Mouse (Mus musculus) lung, embryonic 15.5 days (tissue): Measurements from ENCODE around the gene 4930426L09Rik. TPM values are rescaled to one million over a fixed set of nuclear protein-coding genes. Genes with fewer than 3 reads are reported as not detected.

Experiments
- ATAC-seq: fragments of 200-750 bp; cut with Nextera tagmentation; 2 replicates; pipeline ENCODE4 v1.8.0; 2017; ENCODE audit warnings: moderate number of reproducible peaks, borderline replicate concordance; ENCODE audit not compliant: low FRiP score, low TSS enrichment; ENCODE audit errors: extremely low read depth
- H3K27ac ChIP-seq: fragments of 300-500 bp; sonication (generic); 2 replicates; pipeline ENCODE4 v1.5.1; 2015; ENCODE audit warnings: moderate library complexity, mild to moderate bottlenecking, inconsistent platforms
- H3K27me3 ChIP-seq: fragments of 300-500 bp; sonication (generic); 2 replicates; pipeline ENCODE4 v1.6.1; 2015; ENCODE audit warnings: inconsistent platforms
- H3K36me3 ChIP-seq: fragments of 300-500 bp; sonication (generic); 2 replicates; pipeline ENCODE4 v1.6.1; 2015; ENCODE audit warnings: inconsistent platforms
- H3K4me1 ChIP-seq: fragments of 300-500 bp; sonication (generic); 2 replicates; pipeline ENCODE4 v1.6.1; 2015; ENCODE audit warnings: inconsistent platforms
- H3K4me2 ChIP-seq: fragments of 300-500 bp; sonication (generic); 2 replicates; pipeline ENCODE4 v1.6.1; 2015; ENCODE audit warnings: inconsistent platforms, mild to moderate bottlenecking, moderate library complexity
- H3K4me3 ChIP-seq: fragments of 300-500 bp; sonication (generic); 2 replicates; pipeline ENCODE4 v1.5.1; 2015; ENCODE audit warnings: mild to moderate bottlenecking, inconsistent platforms
- H3K9ac ChIP-seq: fragments of 300-500 bp; sonication (generic); 2 replicates; pipeline ENCODE4 v1.6.1; 2015; ENCODE audit warnings: inconsistent platforms
- H3K9me3 ChIP-seq: fragments of 300-500 bp; sonication (generic); 2 replicates; pipeline ENCODE4 v1.6.1; 2016; ENCODE audit warnings: inconsistent platforms
- WGBS: fragments of 180-500 bp; shearing (Covaris S2); methylation state at CpG from one replicate; pipeline ENCODE4 v1.1.7; 2015; 5-methylcytosine and 5-hydroxymethylcytosine counted together
- polyA plus RNA-seq: library from polyadenylated mRNA; unstranded; fragments of >200 nt; fragmentation: Nextera tagmentation; extraction: Ambion mirVana; gene quantifications from 2 replicates; pipeline ENCODE4 v1.2.1, GENCODE M21; 2015

4930426L09Rik gene
- polyA plus RNA-seq, 1 experiment from 2014 or later, result 0.26 TPM

DNA sequence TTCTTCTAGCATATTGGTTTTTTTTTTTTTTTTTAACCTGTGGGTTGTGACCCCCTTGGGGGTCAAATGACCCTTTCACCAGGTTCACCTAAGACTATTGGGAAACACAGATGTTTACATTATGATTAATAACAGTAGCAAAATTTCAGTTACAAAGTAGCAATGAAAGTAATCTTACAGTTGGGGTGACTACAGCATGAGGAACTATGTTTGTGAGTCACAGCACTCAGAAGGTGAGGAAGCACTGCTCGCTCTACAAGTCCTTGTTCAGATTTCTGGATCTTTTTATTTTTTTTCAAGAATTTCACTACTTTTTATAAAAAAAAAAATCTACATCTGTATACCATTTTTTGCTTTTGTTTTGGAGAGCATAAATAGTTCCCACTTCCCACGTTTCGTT, 26.6 kb upstream of the 4930426L09Rik start:
- 83% methylated on average over 3 of the region's 3 CpGs for WGBS
- Histone ChIP-seq H3K27ac (no peak overlapping the region), H3K9ac (no peak overlapping the region), H3K36me3 (no peaks in the 10 kb centered on the region), H3K4me3 (no peak overlapping the region), H3K27me3 (no peaks in the 10 kb centered on the region), H3K4me2 (no peak overlapping the region), H3K9me3 (no peaks in the 10 kb centered on the region), H3K4me1 (peaks cover 7% of the 10 kb centered on the region; the same call in 1 of the 2 replicates)
- ATAC-seq, result no peak

DNA sequence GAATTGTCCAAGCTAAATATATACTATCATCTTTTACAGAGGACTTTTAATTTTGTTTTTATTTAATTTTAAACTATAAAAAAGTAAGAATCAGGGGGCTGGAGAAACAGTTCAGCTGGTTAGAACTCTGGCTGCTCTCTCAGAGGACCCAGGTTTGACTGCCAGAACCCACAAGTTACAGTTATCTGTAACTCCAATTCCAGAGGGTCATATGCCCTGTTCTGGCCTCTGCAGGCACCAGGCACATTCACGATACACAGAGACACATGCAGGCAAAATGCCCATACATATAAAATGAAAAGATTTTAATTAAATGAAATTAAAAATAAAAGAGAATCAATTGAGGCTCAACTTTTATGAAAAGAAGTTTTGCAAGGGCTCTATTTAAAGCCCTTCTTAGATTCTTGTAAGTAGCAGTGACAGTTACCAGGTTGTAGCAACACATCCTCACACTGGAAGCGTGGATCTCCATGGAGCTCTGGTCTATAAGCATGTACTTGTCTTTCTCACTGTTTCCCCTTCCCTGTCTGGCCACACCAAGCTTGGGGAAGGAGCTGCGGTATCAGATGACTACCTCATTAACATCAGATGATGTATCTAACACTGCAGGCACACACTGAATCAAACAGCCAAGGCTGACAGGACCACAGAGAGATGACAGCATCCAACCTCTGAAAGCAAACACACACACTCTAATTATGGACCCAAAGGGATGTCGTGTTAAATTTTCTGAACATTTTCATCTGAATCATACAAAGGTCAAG, 23.1 kb upstream of the 4930426L09Rik start:
- Histone ChIP-seq H3K36me3 (no peaks in the 10 kb centered on the region), H3K4me3 (no peak overlapping the region), H3K9ac (no peak overlapping the region), H3K4me2 (no peak overlapping the region), H3K4me1 (no peaks in the 10 kb centered on the region), H3K9me3 (no peaks in the 10 kb centered on the region), H3K27ac (no peak overlapping the region), H3K27me3 (no peaks in the 10 kb centered on the region)
- 51% methylated on average over 4 of the region's 4 CpGs for WGBS
- no peak for ATAC-seq

DNA sequence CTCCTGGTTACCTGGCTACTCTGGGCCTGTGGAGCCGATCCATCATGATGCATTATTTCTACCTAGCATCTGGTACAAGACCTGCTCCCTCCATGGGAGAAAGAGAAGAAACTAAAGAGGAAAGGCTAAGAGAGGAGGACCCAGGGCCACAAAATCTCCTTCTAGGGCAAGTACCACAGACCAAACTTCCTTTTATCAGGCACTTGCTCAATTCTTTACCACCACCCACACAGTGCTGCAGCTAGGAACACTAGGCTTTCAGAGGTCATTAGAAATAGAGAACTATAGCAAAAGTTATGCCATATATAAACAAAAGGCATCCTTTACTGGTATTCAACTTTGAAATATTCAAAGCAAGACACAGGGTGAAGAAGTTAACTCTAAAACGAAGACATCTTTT, 22.0 kb upstream of the 4930426L09Rik start:
- H3K9me3 ChIP-seq, result no peaks in the 10 kb centered on the region
- WGBS, result 89% methylated on average over 2 of the region's 2 CpGs
- H3K4me3 ChIP-seq, result no peak overlapping the region
- no peaks in the 10 kb centered on the region for H3K36me3 ChIP-seq
- H3K4me2 ChIP-seq, result no peak overlapping the region
- no peak overlapping the region for H3K27ac ChIP-seq
- ATAC-seq, result no peak
- H3K9ac ChIP-seq, result no peak overlapping the region
- H3K4me1 ChIP-seq, result no peaks in the 10 kb centered on the region
- no peaks in the 10 kb centered on the region for H3K27me3 ChIP-seq

DNA sequence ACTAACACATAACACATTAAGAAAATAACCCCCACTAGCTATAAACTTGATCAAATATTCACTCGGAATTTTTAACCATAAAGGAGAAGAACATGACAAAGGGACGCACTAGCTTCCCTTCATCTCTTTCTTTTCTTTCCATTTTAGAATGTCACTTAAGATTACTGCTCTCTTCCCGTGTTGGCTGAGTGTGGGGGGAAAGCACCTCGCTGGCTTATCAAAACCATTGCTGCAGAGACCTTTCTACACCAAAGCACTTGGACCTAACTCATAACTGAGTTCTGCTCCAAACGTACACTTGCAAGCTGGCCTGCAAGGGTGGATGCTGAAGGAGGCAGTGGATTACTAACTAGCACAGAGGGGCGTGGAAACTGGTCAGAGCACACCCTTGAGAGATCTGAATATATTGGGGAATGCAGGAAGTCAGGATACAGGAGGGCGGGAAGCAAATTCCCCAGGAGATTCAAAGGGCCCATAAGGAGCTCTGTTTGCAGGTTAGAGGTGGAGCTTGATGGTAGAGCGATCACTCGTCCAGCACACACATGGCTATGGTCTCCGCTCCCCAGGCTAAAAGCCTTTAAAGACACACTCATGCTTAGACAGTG, 20.8 kb upstream of the 4930426L09Rik start:
- Histone ChIP-seq H3K36me3 (no peaks in the 10 kb centered on the region), H3K27ac (no peak overlapping the region), H3K9me3 (no peaks in the 10 kb centered on the region), H3K9ac (no peak overlapping the region), H3K4me3 (no peak overlapping the region), H3K4me1 (no peaks in the 10 kb centered on the region), H3K4me2 (no peak overlapping the region), H3K27me3 (no peaks in the 10 kb centered on the region)
- WGBS, result 70% methylated on average over 10 of the region's 10 CpGs
- ATAC-seq, result no peak

DNA sequence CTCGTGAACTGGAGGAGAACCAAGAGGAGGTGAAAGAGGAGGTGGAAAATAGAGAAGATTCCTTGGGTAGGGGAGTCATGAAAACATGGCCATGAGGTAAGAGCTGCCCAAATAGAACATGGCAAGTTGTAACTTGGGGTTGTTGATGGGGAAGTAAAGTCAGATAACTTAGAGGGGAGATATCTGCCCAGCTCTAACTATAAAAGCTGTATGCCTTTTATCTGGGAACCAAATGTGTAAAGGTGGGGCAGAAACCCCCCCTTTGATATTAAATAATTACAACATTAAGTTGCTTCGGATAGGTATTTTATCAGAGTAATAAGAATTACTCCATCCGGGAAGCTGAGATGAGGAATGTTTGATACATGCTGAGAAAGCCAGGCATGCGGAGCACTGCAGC, 19.1 kb upstream of the 4930426L09Rik start:
- no peak for ATAC-seq

DNA sequence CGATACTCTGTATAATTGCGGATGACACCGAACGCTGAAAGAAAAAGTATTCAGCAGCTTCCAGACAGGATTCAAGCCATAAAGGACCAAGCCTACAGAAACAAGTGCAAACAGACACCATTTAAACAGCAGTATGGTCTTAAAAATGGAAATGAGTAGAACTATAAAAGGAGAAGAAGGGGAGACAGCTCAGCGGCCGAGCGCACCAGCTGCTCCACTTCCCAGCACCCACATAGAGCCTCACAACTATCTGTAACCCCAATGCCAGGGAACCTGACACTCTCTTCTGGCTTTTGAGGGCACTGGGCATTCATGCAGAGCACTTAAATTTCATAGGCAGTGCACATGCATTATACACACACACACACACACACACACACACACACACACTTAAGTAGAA, 18.5 kb upstream of the 4930426L09Rik start:
- Histone ChIP-seq H3K9me3 (no peaks in the 10 kb centered on the region), H3K27ac (no peak overlapping the region), H3K36me3 (no peaks in the 10 kb centered on the region), H3K9ac (no peak overlapping the region), H3K27me3 (no peaks in the 10 kb centered on the region), H3K4me3 (no peak overlapping the region), H3K4me2 (no peak overlapping the region), H3K4me1 (no peaks in the 10 kb centered on the region)
- ATAC-seq, result no peak
- 82% methylated on average over 7 of the region's 7 CpGs for WGBS

More for the DNA sequence above, 19.1 kb upstream of the 4930426L09Rik start:
- Histone ChIP-seq H3K4me1 (no peaks in the 10 kb centered on the region), H3K27me3 (no peaks in the 10 kb centered on the region), H3K9ac (no peak overlapping the region), H3K4me2 (no peak overlapping the region), H3K36me3 (no peaks in the 10 kb centered on the region), H3K9me3 (no peaks in the 10 kb centered on the region), H3K4me3 (no peak overlapping the region), H3K27ac (no peak overlapping the region)
- 90% methylated on average over 4 of the region's 4 CpGs for WGBS

DNA sequence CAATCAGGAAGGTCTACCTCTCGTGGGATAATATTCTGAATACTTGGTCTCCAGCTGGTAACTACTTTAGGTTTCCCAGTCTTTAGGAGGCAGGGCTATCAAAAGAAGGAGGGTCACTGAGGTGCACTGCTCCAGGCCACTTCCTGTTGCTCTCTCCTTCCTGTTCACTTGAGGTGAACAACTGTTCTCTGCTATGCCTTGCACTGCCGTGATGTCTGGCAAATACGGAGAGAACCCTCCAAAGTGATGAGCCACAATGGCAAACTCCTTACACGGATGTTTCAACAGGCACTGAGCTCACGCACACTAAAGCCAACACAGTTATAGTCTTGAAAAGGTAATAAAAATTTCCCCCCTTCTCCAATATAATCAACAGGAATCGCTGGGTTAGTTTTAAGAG, 15.6 kb upstream of the 4930426L09Rik start:
- Histone ChIP-seq H3K4me2 (no peak overlapping the region), H3K36me3 (no peaks in the 10 kb centered on the region), H3K27me3 (no peaks in the 10 kb centered on the region), H3K27ac (no peak overlapping the region), H3K4me1 (no peaks in the 10 kb centered on the region), H3K4me3 (no peak overlapping the region), H3K9ac (no peak overlapping the region), H3K9me3 (no peaks in the 10 kb centered on the region)
- ATAC-seq, result no peak
- WGBS, result 74% methylated on average over 6 of the region's 6 CpGs

DNA sequence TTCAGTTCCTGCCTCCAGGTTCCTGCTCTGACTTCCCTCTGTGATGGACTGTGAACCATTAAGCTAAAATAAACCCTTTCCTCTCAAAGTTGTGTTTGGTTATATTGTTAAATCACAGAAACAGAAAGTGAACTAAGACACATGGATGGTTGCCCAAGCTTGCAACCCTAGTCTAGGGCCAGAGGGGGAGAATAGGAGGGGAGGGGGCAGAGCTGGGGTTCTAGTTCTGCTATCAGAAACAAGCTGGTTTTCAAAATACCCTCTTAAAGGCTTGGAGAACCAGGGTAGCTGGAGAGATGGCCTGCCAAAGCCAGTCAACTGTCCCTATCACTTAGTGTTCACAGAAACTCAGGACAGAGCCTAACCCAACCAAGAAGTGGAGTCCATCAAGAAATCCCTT, 14.6 kb upstream of the 4930426L09Rik start:
- no peaks in the 10 kb centered on the region for H3K36me3 ChIP-seq
- ATAC-seq, result no peak
- H3K9ac ChIP-seq, result no peak overlapping the region
- H3K27ac ChIP-seq, result no peak overlapping the region
- H3K4me2 ChIP-seq, result no peak overlapping the region
- no peaks in the 10 kb centered on the region for H3K27me3 ChIP-seq
- H3K4me3 ChIP-seq, result no peak overlapping the region
- no peaks in the 10 kb centered on the region for H3K9me3 ChIP-seq
- H3K4me1 ChIP-seq, result no peaks in the 10 kb centered on the region

DNA sequence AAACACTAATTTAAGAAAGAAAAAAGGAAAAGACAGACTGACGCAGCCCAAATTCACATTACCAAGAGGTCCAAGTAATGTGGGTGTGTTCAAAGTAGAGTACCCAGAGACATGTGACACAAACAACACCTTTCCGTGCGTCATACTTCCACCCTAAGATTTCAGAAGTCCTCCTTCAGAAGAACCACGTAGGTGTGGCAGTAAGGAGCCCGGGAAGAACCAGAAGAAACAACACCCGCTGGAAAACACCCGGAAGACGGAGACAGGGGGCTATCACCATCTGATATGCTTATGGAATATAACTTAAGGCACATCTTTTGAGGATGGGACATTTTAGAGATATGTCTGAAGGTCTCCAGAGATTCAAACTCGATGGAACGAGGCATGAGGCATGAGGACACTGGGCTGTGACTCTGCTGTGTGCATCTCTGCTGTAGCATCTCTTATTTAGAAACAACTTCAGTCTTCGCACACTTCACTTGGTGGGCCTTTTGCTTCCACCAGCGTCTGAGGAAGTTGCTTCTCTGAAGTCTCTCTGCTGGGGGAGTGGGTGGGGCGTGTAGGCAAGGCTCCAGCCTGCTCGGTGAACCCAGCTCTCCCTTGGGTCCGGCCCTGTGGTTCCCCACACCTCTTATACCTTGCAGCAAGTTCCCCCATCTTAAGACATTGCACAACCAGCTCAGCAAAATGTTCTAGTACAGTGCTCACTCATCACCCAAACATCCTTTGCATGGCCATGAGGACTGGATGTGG, 13.9 kb upstream of the 4930426L09Rik start:
- H3K9ac ChIP-seq, result no peak overlapping the region
- H3K4me2 ChIP-seq, result no peak overlapping the region
- WGBS, result 89% methylated on average over 15 of the region's 15 CpGs
- no peak overlapping the region for H3K27ac ChIP-seq
- H3K36me3 ChIP-seq, result no peaks in the 10 kb centered on the region
- no peak overlapping the region for H3K4me3 ChIP-seq
- no peak for ATAC-seq
- no peaks in the 10 kb centered on the region for H3K9me3 ChIP-seq
- no peaks in the 10 kb centered on the region for H3K27me3 ChIP-seq
- H3K4me1 ChIP-seq, result no peaks in the 10 kb centered on the region

DNA sequence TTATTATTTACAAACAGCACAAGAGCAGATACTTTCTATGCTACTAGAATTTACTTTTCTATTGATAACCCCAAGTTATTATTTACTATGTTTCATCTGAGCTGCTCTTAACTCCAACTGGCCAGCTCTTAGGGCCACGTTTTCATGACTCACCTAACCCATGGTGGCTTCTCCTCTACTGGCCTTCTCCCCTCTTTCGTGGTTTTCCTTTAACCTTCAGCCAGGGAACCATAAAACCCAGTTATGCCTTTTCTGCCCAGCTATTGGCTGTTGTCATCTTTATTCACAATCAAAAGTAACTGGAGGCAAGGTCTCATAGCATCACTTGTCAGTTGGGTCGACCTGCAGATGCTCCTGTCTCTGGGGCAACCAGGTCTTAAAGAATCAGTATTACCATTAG, 12.6 kb upstream of the 4930426L09Rik start:
- H3K4me2 ChIP-seq, result no peak overlapping the region
- WGBS, result 74% methylated on average over 3 of the region's 3 CpGs
- no peaks in the 10 kb centered on the region for H3K27me3 ChIP-seq
- H3K9me3 ChIP-seq, result no peaks in the 10 kb centered on the region
- no peaks in the 10 kb centered on the region for H3K4me1 ChIP-seq
- no peak overlapping the region for H3K27ac ChIP-seq
- H3K9ac ChIP-seq, result no peak overlapping the region
- no peak overlapping the region for H3K4me3 ChIP-seq
- no peaks in the 10 kb centered on the region for H3K36me3 ChIP-seq
- no peak for ATAC-seq

DNA sequence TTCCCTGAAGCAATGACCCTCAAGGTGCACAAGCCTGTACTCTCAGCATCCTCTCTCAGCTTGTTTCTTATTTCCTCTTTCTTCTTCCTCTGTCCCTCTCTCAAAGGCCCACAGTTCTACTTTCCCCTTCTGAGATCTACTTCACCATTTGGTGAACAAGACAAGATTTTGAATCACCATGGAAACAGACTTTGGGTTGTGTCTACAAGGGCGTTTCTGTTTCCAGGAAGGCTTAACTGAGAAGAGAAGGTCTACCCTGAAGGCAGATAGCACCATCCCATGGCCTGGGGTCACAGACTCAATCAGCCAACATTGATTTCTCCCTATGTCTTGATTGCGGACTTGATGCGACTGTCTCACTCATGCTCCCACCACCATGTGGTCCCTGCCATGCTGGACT, 9.3 kb upstream of the 4930426L09Rik start:
- H3K9me3 ChIP-seq, result no peaks in the 10 kb centered on the region
- no peaks in the 10 kb centered on the region for H3K4me1 ChIP-seq
- no peak overlapping the region for H3K4me2 ChIP-seq
- ATAC-seq, result no peak
- H3K4me3 ChIP-seq, result no peak overlapping the region
- 88% methylated on average over 3 of the region's 3 CpGs for WGBS
- no peak overlapping the region for H3K9ac ChIP-seq
- no peaks in the 10 kb centered on the region for H3K27me3 ChIP-seq
- no peak overlapping the region for H3K27ac ChIP-seq
- no peaks in the 10 kb centered on the region for H3K36me3 ChIP-seq
